Mouse (Mus musculus): ENCODE data around the gene Bet1l.

DNA sequence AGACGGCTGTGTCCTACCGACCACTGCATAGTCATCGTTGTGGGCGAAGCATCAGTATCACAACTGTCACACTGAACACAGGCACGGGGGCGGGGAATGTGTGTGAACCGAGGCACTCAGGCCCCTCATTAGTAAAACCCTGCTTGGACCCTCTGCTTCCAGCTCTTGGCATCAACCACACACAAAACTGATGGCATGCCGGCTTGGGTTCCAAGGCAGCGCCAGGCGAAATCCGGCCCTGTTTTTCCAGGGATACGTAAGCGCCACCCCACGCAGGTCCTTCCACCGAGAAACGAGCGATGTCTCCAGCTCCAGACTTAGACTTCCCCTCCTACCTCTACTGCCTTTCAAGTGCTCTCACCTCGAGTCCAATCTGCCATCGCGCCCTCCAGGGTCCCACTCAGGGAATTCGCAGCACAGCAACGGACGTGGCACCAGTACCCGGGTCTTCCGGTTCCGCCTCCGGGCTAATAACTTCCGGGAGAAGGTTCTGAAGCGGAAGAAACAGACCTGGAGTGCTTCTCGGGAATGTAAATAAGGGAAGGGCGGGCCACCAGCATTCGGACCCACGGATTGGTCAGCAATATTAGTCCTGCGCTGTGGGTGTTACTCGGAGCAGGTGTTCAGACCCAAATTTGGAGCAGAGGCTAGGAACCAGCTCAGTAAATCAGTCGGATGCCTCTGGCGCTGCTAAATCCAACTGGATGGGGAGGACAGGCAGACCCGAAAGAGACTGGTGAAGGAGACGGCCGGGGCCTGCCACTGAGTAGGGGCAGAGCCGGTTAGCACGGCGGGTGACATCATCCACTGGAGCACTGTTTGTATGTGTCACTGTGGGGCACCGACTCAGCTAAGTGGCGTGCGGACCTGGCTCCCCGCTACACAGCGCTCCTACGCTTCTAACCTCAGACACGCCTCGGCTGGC is 1.3 kb downstream of the Bet1l start, which contains the start of gene Gm45785:
- peak; percentile 38; the same call in 1 of the 2 replicates for TF ChIP-seq MEF2A (IDR thresholded peaks at IDR 0.05; ENCODE audit: borderline replicate concordance, low read depth, low read length)
- TF ChIP-seq BHLHE40 (IDR thresholded peaks at IDR 0.05; ENCODE audit: low read depth, low read length), result no peak
- TF ChIP-seq SMC3 (IDR thresholded peaks at IDR 0.05; ENCODE audit: low read depth, low read length), result no peak
- TF ChIP-seq HCFC1 (IDR thresholded peaks at IDR 0.05; ENCODE audit: low read depth, low read length), result peak; percentile 91
- no peak; the same call in 1 of the 2 replicates for TF ChIP-seq USF1 (IDR thresholded peaks at IDR 0.05; ENCODE audit: low read depth, low read length)
- TF ChIP-seq CTCF (conservative IDR thresholded peaks at IDR 0.05 in 1 of 2, IDR thresholded peaks at IDR 0.05 in 1 of 2; ENCODE audit: low read depth in 2 of 2, low read length in 2 of 2), result no peak
- TF ChIP-seq ZC3H11A (IDR thresholded peaks at IDR 0.05; ENCODE audit: low read depth, low read length), result no peak
- TF ChIP-seq TBP (conservative IDR thresholded peaks at IDR 0.05; ENCODE audit: low read depth, low read length), result 0 out of 2 replicates have a peak, but pooled peaks have one; percentile 51
- peak; percentile 87; the same call in 1 of the 2 replicates for TF ChIP-seq KAT2A (IDR thresholded peaks at IDR 0.05; ENCODE audit: insufficient replicate concordance, low read length)
- TF ChIP-seq POLR2A (IDR thresholded peaks at IDR 0.05; ENCODE audit: low read depth, low read length), result peak; percentile 85
- 0 out of 2 replicates have a peak, but pooled peaks have one; percentile 14 for TF ChIP-seq RCOR1 (conservative IDR thresholded peaks at IDR 0.05; ENCODE audit: low read depth, low read length)
- TF ChIP-seq EP300 (IDR thresholded peaks at IDR 0.05; ENCODE audit: low read length), result no peak

Data from CH12.LX (cell line).